Mouse (Mus musculus) gastrocnemius, postnatal 4 days (tissue): ENCODE data around the gene Jmy. TPM values are rescaled to one million over a fixed set of nuclear protein-coding genes. Genes with fewer than 3 reads are reported as not detected.

Experiments
- DNase-seq, 2 experiments: peaks; one replicate each; pipeline ENCODE4 v3.0.0; 2021 to 2022; ENCODE audit warnings: low spot score in 2 of 2, mixed read lengths in 2 of 2
- total RNA-seq, 2 experiments: library from RNA; stranded (reverse); gene quantifications; 2 replicates each; pipeline ENCODE4 v1.2.3; 2021

Gene Jmy
- total RNA-seq, 2 experiments from 2014 or later: 23.2 to 25.2 TPM

DNA sequence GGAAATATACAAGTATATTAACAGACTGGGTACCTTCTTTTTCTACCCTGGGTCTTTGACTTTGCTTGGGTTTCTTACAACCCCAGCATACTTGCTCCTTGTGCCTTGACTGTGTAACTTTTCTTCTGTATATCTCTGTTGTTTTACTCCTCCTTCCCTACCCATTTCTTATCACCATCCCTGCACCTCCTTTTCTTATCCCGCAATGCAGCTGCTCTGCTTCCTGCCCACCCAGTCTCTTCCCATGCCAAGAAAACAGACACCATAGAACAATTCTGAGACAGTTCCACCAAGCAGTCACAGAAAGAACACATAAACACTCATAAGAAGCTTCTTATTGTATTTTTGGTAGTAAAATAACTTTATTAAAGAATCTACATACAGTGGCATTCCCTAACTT lies 118.3 kb downstream of the Jmy start:
- DNase-seq: no peak

DNA sequence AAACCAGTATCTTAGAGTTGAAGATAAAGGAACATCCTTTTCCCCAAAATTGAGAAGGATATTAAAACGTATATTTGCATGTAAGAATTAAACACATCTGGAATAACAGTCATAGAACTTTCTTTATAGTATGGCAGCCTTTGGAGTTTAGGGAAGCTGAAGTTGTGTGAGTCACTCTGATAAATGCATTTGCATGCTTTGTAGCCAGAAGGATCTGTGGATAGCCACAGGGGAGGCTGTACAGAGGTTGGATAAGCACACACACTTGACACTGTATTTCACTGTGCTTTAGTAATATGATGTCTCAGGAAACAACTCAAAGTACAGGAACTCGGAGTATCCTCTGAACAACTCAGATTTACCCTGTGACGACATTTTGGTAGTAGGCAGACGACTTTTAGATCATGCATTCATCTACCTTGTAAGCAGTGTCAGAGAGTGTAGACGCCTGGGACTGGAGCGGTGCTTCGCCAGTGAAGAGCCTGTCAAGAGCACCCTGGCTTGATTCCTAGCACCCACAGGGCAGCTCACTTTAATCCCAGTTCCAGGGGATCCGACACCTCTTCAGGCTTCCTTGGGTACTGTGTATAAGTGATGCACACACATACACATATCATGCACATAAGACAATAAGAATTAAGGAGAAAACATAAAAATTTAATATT lies 119.1 kb downstream of the Jmy start:
- DNase-seq: no peak

Other genes starting within 250 kb of the Jmy start
- 10 to 100 TPM; 33.2 to 35.6 TPM for gene Homer1, start 200.2 kb downstream of the Jmy start, total RNA-seq
- gene Bhmt, start 138.2 kb upstream of the Jmy start, total RNA-seq: 1 to 10 TPM in 1 of 2 experiments, under 1 TPM in 1; 0.47 to 3.2 TPM
- under 1 TPM in 1 of 2 experiments, not detected in 1; 0.13 TPM for gene Bhmt2, start 174.5 kb upstream of the Jmy start, total RNA-seq
- gene Dmgdh, start 174.6 kb upstream of the Jmy start, total RNA-seq: under 1 TPM; 0.10 to 0.23 TPM